Mouse (Mus musculus): ENCODE measurements around the gene As3mt.

- TF ChIP-seq POLR2A (IDR thresholded peaks at IDR 0.05; ENCODE audit: insufficient read depth, low read length) (no peak), CTCF (IDR thresholded peaks at IDR 0.05; ENCODE audit: low read depth, low read length) (no peak)
Observed at GRCm38 (mm10) chr19:46658851-46659250, 48.4 kb upstream of the As3mt start.
